Mouse (Mus musculus) heart, postnatal 0 days (tissue): ENCODE measurements around the gene E4f1.

Experiments used
- CTCF ChIP-seq: IDR thresholded peaks from 2 replicates; pipeline ENCODE4 v1.5.1; 2016; ENCODE audit warnings: antibody characterized with exemption, control low read depth, low read depth
- EP300 ChIP-seq: IDR thresholded peaks from 2 replicates; pipeline ENCODE4 v1.6.1; 2016; ENCODE audit warnings: antibody characterized with exemption, low read depth

GRCm38 (mm10) chr17:24442632-24443155 is 27.4 kb downstream of the E4f1 start, which contains the start of gene Dnase1l2:
- TF ChIP-seq CTCF, result no peak
- TF ChIP-seq EP300, result no peak
